Mouse (Mus musculus): ENCODE measurements around the gene Izumo1r.
"Not testable (repeated sequence)": the region's sequence is repeated elsewhere in the genome, so short reads cannot be mapped to it uniquely, and the experiment has no call there.

The Izumo1r gene

DNA sequence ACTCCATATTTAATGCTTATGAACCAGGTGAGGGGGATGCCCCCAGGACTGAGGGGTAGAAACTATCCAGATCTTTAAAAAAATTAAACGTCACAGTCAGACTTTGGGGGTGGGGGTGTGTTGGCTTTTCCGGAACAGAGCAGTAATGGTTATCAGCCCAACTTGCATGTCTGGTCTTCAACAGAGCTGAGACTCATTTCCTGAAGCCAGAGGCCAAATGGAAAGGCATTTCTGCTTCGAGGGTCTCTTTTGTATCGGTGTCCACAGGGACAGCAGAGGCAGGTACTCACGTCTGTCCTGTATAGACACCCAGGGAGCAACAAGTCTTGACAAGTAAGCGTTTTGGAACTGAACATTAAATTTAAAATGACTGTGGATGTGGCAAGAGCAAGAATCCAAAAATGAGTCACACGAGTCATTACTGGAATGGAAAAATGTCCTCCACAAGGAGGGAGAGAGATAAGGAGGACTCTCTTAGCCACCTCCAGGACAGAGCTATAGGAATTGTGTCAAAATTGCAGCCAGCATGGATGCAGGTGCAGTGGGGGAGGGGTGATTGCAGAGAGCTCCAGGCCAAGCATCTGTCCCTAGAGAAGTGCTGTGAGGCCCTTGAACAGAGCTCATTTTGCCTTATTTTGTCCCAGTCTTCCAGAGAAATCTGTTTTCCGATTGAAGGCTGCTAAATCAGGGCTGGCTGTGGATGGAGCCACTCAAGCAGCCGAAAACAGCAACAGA lies 1.2 kb upstream of the Izumo1r start:
- in situ Hi-C loops (cut with MboI): no loop called here

DNA sequence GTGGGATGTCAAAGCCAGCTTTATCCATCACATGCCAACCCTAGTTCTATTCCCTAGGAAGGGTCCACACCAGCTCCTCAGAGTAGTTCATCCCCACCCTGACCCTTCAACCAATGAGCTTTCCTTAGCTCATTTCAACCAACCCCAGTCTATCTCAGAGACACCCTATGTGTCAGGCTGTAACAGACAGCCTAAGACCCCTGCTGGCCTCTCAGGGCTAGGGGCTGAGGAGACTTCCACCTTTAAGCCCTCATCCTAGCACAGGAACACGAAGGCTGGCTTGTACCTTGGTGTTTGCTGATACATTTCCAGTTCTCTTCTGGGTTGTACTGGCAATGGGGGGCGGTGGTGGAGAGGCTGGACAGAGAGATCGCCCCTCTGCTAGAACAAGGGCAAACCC lies 743 bp downstream of the Izumo1r start:
- in situ Hi-C loops (cut with MboI): no loop called here

DNA sequence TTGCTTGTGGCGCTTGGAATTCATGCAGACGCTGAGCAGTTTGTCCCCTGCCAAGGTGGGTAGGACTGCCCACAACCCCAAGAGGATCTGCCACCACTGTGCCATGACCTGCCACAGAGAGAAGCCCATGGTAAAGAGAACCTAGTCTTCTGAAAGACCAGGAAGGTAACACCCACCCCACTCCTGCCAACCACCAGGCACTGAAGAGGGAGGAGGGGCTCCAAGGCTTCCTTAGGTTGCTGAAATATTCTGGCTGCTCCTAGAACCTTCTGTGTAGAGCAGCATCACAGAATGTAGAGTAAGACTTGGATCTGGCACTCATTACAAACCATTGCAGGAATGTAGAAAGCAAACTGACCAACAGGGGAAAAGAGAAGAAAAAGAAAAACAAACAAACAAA lies 1.3 kb downstream of the Izumo1r start:
- in situ Hi-C loops (cut with MboI): no loop called here

DNA sequence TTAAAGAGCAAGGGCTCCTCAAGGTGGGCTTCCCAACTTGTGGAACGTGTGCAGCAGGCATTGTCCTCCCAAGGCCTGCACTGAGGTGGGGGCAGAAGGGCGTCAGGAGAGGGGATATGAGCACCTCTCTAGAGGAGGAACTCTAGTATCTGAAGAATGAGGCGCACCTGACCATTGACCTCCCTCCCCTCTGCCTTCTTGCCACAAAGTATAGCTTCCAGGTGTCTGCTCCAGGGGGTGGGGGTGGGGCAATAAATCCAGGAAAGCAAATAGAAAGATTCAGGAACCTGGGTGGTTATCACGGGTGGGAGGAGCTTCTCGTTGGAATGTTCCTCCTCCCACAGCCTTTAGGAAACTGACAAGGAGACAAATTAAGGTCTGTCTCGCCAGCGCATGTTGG lies 2.0 kb downstream of the Izumo1r start:
- in situ Hi-C loops (cut with MboI): no loop called here

DNA sequence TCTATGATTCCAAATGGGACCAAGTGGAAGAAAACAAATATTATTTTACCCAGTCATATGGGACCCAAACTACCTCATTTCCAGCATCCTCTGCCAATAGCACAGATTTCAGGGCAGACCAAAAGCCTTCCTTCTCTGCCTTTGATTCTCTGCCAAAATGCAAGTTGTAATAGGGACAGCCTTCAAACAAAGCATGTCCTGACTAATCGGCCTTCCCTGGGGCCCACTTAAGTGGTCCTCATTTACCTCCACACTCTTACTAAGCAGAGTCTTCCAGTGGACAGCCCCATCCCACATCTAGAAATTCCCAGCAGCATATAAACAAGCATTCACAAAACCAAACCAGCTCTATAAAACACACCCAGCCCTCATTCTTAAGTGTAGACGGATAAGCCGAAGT lies 6.6 kb downstream of the Izumo1r start:
- in situ Hi-C loops (cut with MboI): no loop called here

DNA sequence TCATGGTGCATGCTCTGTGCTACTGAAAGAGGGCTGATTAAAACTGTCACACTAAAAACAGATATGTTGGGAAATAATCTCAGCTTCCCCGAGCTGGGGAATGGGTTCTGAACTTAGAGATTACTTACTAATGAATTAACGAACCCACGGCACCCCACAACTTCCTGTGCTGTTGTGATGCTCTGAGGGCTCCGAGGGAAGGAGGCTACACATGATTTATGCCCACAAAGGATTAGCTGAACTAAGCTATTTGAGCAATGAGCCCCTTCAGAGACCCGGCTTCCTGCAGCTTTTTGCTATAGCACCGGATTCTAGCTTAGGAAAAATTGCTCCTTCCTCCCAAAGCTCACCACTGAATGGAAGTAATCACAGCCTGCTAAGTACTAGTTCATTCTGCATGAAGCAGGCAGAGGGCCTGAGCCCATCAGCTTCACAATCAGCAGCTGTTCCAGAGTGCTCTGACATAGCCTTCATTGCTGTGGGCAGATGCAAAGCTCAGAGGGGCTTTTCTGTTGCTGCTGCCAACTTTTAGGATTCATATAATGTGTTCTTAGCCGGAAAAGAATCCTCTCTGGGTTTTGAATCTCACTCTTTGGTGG lies 8.4 kb downstream of the Izumo1r start:
- in situ Hi-C loops (cut with MboI): no loop called here

DNA sequence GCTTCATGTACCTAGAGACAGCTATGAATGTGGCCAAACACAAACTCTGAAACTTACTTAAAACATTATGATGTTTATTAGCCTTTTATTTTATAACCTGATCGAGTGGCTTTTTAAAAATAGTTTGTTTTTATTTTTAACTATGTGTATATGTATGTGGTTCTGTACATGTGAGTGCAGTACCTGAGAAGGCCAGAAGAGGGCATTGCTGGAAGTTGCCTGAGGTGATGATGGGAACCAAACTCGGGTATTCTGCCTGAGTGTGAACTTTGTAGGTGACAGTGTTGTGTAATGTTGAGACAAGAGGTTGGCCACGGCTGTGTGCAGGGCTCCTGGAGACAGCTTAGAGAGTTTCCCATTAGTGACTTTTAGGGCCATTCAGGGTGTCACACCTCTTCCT lies 9.1 kb downstream of the Izumo1r start:
- in situ Hi-C loops (cut with MboI): no loop called here

DNA sequence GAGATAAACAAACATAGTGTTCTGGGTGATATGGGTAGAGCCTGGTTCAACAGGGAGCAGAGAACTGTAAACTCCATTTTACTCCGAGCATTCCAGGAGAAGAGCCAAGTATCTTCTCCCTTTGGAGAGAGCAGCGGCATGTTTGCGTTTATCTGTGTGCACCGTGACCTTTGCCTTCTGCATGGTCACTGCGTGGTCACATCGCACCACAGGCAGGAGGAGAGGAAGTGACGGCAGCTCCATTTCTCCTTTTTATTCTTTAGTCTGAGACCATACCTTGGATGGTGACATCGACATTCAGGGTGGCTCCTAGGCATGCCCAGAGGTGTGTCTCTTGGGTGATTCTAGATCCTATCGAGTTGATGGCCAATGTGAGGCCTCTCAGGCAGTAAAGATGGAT lies 10.4 kb downstream of the Izumo1r start:
- in situ Hi-C loops (cut with MboI): no loop called here

DNA sequence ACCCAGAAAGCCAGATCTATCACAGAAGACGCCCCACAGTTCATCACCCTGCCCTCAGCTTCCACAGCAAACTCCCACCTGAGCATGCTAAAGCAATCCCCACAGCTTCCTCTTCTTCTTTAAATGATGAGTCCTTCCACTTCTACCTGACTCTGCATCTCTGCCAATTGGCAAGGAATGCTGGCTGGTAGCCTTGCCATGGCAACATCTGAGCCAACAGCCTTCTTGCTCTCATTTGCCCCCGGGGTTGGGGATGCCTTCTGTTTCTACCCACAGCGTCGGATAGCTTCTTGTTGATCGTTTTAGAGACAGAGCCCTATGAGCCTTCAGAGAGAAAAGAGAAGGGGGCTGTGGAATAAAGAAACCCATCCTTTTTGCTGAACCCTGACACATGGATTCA lies 11.9 kb downstream of the Izumo1r start:
- in situ Hi-C loops (cut with MboI): no loop called here

DNA sequence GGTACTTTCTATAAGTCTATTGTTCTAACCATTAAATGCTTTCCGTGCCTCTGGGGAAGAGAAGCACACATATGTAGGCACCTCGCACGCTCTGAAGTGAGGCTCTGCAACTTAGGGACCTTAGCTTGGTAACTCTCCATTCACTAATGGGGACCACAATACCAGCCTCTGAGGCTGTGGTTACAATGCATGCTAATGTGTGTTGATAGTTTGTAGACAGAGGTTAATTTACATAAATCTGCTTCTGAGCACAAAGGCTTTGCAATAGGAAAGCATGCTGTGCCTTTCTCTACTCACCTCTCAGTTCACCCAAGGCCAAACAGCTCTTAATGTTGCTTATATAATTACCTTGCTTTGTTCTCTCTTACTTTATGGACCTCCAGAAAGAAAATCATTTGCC lies 13.1 kb downstream of the Izumo1r start:
- in situ Hi-C loops (cut with MboI): no loop called here

DNA sequence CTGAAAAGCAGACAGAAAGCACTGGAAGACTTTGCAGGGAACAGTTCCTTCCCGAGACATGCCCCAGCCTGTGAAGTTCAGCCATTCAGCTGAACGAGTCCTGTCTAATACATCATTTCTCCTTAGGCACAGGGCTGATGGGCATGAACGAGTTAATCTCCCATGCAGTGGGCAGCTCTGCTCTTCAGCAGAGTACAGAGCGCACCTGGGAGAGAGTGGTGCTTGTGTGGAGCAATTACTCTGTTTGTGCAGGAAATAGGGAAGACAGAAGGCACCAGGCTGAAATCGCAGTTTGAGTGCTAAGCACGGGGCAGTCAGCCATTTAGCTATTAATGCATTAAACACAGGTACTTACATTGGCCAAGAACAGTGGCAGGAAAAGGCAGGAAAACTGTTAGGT lies 15.1 kb downstream of the Izumo1r start:
- in situ Hi-C loops (cut with MboI): no loop called here

DNA sequence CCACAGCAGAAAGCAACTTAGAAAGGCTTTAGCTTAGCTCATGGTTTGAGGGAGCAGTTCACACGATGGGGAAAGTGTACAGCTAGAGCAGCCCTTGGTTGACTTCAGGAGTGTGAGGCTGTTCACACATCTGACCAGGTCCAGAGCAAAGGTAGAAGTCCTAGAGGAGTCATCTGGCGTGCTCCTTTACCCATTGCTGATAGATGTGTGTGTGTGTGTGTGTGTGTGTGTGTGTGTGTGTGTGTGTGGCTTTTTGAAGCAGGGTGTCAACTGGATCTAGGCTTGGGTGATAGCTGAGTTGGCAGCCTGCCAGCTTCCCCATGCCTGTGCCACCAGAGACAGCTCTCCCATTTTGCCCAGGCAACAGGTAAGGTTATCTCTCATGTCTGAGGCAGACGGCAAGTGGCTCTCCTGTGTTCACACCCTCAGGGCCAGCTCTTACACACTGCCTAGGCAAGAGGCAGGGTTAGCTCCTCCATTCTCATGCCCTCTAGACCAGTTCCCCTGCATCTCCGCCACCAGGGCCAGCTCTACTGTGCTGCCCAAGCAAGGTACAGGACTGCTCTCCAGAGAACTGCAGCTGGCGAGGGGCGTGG lies 15.9 kb downstream of the Izumo1r start:
- in situ Hi-C loops (cut with MboI): no loop called here

DNA sequence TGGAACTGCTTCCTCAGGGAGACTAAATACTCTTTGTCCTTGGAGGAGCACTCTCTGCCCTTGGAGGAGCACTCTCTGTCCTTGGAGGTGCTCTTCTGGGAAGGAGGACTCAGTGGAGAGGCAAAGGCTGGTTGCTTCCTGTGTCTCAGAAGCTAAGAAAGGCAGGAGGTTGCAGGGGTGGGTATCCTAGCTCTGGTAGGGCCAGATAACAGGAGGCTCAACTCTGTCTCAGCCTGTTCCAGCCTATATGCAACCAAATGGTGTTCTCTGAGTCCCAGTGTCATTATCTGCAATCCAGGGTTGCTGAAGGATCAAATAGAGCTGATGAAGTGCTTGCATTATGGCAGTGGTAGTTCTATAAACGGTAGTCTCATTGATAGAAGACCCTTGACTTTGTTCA lies 17.8 kb downstream of the Izumo1r start:
- in situ Hi-C loops (cut with MboI): no loop called here

DNA sequence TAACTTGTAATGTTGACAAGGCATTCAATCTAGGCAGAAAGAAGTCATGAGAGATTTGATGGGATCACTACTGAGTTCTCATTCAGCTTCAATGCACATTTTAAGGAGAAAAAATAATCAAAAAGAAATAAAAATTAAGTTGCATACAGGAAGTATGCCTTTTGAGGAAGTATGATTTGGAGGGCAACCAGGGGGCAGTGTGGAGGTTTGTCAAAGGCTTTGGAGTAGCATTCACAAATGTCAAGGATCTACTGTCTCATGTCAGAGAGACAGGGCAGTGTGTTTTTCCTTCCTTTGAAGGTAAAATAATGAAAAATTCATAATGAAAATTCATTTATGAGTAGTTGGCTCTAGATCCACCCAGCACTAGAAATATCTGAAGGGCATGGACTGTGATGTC lies 18.6 kb downstream of the Izumo1r start:
- in situ Hi-C loops (cut with MboI): no loop called here

DNA sequence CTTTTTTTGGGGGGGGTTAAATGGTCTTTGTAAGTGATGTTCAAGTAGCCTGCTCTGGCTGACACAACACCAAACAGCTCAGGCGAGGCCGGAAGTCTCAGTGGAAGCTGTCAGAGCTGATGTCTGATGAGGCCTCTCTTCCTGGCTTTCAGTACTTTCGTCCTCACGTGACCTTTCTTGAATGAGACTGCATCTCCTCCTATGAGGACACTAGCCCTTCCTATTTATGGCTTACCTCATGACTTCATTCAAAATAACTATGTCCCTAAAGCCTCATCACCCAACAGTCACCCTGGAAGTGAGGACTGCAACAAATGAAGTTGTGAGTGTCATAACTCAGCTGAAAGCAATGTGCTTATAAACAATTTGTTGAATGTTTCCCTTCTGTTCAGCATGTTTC lies 19.1 kb downstream of the Izumo1r start:
- in situ Hi-C loops (cut with MboI): no loop called here

DNA sequence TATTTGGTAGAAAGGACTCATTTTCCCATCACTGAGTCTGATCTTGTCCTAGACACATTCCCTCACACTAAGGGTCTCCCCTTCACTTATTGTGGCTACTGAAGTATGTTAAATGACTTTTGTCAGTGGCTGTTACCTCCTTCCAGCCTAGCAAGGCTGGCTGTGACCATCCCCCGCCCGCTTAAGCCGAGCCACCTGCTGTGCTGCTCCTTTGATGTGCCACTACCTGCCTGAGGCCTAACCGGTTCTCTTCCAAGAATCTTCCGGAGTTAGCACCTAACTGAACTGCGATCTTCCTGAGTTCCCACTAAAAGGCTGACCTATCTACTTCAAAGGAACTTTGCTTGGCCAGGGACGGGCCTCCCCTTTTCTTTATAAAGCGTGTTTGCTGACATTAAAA lies 27.2 kb downstream of the Izumo1r start:
- in situ Hi-C loops (cut with MboI): not testable (repeated sequence)

DNA sequence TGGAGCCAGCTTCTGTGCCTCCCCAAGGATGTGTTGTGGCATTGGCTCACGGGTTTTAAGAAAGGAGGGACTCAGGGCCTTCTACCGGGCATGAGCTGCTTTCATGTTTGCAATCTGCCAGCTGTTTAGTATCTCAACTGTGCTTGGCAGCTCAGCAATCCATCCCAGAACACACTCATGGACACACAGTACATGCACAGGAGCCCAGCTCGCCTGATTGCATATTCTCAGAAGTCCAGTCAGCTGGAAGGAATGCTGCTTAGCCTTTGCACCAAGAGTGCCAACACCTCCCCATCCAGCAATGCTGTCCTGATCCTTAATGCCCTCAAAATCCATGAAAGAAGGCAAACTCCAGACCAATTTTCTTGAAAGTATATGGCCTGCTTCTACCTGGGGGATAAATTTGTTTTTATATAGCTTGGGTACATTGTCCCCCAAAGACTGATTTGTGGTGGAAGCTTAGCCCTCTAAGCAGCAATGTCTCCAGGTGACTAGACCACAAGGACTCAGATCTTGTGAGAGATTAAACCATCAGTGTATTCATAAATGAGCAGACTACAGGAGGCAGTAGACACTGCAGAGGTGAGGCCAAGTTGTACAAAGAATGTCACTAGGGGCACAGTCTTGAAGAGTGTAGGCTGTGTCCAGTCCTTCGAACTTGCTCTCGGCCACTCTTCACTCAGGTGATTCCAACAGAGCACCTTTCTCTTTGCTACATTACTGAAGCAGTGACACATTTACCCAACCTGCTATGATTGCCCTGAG lies 27.8 kb downstream of the Izumo1r start:
- in situ Hi-C loops (cut with MboI): no loop called here

DNA sequence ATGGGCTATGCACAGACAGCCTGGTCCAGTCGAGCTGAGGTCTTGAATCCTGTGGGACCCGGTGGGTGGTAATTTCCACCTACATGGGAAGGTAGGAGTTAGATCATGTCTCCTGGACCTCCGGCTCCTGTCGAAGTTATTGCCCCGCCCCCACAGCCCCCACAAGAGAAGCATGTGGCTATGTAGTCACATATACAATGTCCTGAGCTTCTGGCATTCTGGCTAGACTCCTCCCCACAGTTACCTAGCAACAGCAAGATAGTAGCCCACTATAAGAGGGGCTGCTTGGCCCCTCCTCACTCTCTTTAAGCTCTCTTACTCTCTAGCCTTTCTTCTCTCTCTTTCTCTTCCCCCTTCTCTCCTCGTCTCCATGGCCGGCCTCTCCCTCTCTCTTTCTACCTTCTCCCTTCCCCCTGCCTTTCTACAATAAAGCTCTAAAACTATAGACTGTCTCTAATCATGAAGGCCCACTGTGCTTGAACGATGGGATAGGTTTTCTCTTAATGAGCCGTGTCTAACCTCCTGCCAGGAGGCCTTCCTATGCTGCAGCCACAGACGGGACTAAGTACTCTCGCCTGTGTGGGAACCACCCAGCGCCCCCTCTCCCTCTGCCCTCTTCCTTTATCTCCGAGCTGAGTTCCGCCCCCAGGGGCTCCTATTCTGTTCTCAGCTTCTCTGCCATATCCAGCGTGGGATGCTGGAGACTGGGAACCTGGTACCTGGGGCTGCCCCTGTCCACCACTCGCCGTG lies 31.4 kb downstream of the Izumo1r start:
- in situ Hi-C loops (cut with MboI): no loop called here

DNA sequence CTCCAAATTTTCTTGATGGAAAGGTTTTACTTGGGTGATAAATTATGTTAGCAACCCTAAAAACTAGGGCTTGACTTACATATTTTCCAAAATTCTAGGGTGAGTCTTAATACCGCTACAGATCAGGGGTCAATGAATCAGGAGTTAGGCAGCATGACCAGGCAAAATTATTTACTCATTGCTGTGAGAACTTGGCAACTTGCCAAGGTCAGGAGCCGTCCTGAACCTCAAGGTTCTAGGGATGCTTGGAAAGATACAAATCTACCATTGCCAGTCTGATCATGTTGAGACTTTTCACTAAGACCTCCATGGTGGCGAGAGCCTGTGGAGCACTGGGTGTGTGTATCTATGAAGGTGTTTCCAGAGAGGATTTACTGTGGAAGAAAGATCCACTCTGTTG lies 32.2 kb downstream of the Izumo1r start:
- in situ Hi-C loops (cut with MboI): no loop called here

DNA sequence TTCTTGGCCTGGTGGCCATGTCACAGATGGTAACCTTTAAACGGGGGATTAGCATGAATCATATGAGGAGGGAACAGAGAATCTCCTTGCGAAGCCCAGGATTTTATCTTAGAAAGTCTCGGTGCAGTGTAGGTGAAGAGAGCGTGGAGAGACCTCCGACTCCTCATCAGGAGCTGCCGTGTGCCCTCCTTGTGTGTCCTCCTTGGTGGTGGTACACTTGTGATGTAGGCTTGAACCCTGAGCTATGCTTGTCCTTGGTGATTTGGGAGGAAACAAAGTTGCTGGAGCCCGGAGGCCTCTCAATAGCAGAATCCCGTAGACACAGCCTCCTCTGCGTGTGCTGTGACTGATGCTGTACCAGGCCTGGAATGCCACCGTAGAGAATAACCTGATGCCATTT lies 32.9 kb downstream of the Izumo1r start:
- in situ Hi-C loops (cut with MboI): no loop called here

DNA sequence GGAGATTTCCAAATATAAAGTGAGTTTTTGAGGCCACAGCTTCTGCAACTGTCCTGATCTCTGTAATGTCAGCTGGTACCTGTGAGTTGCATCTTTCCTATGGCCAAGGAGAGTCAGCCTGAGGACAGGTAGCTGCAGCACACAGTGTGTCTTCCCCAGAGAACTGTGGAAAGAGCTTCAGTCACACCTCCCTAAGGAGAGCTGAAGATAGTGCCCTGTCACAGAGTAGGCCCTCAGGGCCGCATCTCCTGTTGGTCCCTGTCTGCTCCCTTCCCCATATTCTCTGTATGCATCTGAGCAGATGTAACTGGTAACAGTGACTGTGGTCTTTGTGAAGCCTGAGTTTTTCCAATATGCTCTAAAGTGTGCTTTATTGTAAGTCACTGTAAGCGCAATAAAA lies 33.4 kb downstream of the Izumo1r start:
- in situ Hi-C loops (cut with MboI): no loop called here

DNA sequence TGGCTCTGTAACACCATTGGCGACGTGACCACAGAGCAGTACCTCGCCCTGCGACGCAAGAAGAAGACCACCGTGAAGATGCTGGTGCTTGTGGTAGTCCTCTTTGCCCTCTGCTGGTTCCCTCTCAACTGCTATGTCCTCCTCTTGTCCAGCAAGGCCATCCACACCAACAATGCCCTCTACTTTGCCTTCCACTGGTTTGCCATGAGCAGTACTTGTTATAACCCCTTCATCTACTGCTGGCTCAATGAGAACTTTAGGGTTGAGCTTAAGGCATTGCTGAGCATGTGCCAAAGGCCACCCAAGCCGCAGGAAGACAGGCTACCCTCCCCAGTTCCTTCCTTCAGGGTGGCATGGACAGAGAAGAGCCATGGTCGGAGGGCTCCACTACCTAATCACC lies 35.4 kb downstream of the Izumo1r start:
- in situ Hi-C loops (cut with MboI): loop anchor here (10.0 kb wide), 1 partner anchor 146 kb away; no protein-coding TSS in a partner anchor
